Mouse (Mus musculus) activated CD4-positive, CD25-positive, alpha-beta regulatory T cell, adult 4 months (primary cell): Measurements from ENCODE around the gene Mgll. TPM values are rescaled to one million over a fixed set of nuclear protein-coding genes. Genes with fewer than 3 reads are reported as not detected.

ENCODE experiments used
- ATAC-seq: one replicate; pipeline ENCODE4 v1.8.0; 2017
- polyA plus RNA-seq, 2 experiments: library from polyadenylated mRNA; unstranded; fragments of 100-300 nt; shearing (Covaris generic); gene quantifications; one replicate each; pipeline ENCODE4 v1.2.1; 2017

The Mgll gene
- polyA plus RNA-seq, 2 experiments from 2014 or later: 0.53 to 0.75 TPM

GRCm38 (mm10) chr6:88718033-88718725 lies 6.0 kb upstream of the Mgll start:
- no peak for ATAC-seq

DNA sequence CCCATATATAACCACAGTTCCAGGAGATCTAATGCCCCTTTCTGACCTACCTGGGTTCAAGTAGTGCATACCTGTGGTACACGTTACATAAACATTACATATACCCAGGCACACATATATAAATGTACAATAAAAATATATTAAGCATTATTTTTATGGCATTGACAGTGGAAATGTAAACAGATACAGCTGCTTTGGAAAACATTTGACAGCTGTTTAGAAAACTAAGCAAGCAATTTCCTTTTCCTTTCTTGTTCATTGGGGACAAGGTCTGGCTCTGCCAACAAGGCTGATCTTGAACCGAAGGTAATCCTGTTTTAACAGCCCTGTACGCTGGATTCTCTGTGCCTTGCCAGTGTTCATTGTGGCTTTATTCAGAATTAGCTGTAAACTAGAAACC lies 3.2 kb upstream of the Mgll start:
- no peak for ATAC-seq

GRCm38 (mm10) chr6:88722906-88723305 lies 1.3 kb upstream of the Mgll start:
- ATAC-seq: no peak

DNA sequence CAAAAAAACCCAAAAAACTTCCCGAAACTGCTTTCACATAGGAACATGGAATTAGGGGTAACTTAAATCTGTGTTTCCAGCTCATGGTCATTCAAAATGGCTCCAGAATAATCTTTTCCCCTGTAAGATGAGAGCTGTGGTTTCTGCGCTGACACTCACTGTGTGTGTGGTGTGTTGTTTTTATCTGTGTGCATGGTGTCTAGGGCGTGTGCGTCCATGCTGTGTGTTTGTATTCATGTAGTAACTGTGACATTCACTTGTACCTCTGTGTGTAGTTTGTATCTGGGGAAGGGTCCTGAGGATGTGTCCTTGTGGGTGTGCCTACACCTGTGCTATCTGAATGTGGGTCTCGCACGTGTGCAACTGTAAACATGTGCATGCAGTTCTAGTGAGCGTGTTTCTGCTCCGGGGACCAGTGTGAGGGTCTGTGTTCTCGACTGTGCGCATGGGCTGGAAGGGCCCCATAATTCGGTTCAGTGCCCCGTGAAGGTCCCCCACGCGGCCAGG lies 353 bp upstream of the Mgll start:
- no peak for ATAC-seq

GRCm38 (mm10) chr6:88725590-88725989 lies 1.4 kb downstream of the Mgll start:
- ATAC-seq: no peak

- no peak for ATAC-seq
Observed at GRCm38 (mm10) chr6:88726252-88727211, 2.3 kb downstream of the Mgll start.

- ATAC-seq: no peak
Observed at GRCm38 (mm10) chr6:88727490-88727889, 3.3 kb downstream of the Mgll start.

DNA sequence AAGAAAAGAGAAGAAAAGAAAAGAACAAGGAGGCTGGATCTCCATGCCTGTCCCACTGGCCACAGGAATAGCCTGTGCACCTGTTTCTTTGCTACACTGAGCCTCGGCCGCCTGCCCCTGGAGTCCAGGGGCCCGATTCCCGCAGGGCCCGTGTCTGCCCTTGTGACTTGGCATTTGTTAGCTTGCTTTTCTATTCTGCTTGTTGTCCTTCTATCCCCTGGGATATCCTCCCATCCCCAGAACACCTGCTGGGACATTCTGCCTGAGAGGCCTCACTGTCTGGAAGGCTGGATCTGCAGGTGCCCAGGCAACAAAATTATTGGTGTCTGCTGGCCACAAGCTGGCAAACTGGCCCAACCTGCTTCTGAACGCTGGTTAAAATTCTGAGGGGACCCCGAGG lies 3.8 kb downstream of the Mgll start:
- ATAC-seq: no peak

DNA sequence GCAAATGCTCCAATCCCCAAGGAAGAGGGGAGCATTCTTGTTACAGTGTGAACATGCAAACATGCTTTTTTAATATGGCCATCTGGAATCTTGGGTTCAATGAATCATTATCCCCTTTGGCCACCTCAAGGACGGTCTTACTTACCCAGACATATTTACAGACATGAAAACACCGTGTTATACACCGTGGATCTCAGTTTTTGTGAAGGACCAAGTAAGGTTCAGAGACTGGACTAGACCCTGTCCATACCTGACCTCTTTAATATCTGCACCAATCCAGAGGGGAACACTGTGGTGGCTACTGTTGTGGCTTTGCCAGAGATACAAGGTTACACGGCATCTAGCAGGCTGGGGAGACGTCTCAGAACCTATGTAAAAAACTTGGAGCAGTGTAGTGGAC lies 4.3 kb downstream of the Mgll start:
- ATAC-seq: no peak

DNA sequence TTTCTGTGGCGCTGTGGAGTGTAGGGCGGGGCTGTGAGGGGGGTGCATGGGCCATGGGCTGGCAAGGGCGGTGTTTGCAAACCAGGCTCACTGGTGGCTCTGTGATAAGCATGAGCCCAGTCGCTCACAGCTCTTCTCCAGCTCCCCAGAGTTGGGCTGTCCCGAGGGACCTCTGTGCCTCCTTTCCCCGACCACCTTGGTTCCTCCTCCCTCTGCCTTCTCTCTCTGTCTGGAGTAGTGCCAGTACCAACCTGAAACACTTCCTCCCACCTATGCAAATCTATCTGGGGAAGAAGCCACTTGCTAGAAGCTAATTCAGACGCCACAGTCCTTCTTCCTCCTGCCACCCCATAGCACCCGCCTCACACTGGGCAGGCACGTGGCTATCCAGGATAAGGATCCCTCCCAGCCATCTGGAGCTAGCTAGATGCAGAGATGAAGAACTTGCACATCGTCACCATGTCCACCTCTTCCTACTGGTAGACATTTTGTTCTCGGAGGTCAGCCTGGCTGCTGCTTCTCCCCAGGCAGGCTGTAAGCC lies 7.1 kb downstream of the Mgll start:
- ATAC-seq: no peak

- no peak for ATAC-seq
Observed at GRCm38 (mm10) chr6:88731991-88732390, 7.8 kb downstream of the Mgll start.

DNA sequence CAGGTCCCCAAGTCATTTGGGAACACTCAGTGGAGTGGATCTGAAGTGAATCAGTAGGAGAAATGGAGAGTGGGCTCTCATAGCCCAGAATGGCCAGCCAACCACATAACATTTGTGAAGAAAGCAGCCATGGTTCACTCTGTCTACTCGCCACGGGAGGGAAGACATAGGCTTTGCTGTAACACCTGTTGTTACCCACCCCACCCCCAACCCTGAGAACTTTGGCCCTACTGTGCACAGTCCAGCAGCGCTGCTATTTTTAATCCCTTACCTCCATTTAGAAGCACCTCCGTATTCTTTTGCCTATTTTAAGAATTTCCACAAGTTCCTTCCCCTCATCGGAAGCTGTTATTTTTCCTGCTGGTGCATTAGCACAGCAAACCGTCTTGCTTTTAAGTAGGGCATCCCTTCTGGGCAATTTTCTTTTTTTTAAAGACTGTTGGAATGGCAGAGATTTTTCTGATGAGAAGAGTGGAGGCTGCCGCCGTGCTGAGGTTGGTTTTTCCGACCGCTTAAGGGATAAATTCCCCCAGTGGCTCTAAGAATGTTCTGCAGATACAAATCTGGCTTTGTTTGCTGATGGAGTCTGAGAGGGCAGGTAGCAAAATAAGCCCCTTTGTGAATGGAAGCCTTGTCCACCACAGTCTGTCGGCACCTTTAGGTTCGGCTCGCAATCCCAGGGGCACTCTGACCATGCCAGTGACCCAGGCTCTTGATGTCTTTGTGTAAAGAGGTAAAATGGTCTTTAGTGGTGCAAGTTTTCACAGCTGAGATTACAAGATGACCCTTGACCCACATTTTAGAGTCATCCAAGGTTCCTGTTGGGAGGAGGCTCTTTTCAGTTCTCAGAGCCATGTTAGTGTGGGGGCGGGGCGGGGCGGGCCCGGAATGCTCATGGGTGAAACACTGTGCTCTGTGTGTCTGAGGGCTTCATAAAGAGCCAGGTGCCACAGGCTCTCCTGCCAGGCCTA lies 8.7 kb downstream of the Mgll start:
- no peak for ATAC-seq

- ATAC-seq: no peak
Observed at GRCm38 (mm10) chr6:88736337-88736736, 12.1 kb downstream of the Mgll start.

DNA sequence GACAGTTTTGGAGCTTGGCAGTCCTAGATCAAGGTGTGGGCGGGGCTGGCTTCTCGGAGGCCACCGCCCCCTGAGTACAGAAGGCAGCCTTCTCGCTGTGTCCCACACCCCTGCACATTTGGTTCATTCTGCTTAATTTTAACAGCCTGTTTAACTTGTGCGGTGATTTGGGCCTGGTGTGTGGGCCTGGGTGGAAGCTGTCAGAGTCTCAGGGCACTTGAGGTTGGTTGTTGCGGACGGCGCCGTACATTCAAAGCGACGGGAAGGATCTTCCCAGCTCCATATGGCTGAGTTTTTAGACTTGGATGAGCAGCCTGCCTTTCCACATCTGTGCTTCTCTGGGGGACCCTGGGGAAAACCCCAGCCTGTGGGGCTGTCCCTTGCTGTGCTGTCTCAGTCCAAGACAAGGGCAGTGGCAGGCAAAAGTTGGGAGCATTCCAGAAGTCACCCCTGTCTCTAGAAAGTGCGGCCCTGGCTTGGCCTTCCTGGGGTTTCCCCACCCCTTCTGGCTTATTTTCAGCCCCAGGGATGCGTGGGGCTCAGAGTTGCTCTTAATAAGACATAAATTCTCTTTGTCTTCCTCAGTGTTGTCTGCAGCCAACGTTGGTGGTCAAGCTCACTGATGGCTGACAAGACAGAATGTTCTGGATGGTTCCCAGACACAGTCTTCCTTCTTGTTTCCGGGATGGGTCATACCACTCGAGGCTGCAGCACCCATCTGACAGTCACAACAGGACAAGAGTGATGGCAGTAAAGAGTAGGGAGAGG lies 12.7 kb downstream of the Mgll start:
- ATAC-seq: no peak

DNA sequence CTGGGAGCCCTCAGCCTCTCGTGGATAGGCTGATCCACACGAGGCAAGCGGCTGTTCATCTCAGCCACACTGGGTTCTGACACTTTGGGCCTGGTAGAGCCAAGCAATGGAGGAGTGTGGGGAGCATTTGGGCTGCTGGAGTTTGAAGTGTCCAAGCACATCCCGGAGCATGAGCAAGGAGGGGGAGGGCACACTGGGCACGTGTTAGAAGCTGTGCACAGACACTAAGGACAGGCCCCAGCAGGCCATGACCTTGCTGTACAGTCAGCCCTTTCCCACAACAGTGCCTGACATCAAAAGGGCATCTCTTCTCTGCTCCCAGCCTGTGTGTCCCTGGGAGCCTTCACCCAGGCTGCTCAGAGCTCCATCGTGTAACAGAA lies 13.3 kb downstream of the Mgll start:
- ATAC-seq: no peak

- ATAC-seq: no peak
Observed at GRCm38 (mm10) chr6:88741041-88741440, 16.8 kb downstream of the Mgll start.

GRCm38 (mm10) chr6:88741791-88742190 lies 17.6 kb downstream of the Mgll start:
- ATAC-seq: no peak

DNA sequence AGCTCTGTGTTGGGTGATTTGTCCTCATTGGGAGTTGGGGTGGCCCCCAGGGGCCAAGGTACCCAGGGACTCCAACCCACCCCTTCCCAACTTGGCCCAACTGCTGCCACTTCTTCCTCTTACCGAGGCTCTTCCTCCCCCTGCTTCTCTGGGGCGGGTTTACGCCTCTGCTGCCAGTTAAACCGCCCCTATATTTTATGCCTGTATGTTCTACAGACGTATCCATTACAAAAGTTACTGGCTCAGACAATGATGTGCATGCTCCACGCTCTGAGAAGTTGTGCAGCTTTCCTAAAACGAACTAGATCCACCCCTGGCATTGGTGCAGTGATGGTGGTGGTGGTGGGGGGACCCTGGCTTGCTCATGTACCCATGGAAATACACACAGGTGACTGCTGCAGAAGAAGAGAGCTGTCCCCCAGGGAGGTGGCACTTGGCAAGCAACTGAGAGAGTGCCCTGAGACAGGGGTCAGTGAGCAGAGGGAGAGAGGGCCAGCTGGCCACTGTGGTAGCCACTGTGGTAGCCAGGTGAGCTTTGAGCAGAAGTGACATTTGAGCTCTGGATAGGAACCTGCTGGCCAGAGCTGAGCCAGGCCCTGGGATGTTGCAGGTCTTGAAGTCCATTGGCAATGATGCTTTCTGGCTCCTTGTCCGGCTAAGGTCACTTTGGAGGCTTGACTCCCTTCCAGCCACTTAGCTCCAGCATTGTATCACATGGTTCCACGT lies 18.2 kb downstream of the Mgll start:
- ATAC-seq: no peak

DNA sequence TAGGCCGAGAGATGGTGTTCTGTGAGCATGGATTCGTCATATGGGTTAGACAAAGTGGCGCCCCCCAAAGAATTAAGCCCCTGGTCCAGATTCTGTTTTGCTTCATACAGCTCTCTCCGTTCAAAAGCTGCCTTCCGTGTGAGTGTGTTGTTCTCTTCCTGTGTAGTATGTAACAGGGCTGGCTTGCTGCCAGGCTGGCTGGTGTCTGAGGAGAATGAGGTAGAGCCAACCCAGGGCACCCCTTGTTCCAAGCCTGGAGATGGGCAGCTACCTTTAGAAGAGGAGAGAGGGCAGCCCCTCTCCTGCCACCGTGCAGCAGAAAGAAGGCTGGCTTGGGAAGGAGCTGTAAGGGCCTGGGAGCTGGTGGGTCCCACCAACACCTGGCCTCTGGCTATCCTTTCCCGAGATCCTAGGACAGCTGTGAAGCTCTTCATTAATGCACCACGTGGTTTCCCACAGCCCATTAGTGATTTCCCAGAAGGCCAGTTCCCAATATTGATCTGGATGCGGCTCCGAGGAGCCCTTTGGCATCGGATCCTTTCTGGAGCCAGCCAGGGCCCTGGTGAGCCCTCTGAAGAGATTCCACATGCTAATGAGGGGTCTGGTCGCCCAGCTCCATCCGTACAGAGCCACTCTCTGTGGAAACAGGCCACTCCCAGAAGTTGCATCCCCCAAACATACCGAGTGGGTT lies 19.5 kb downstream of the Mgll start:
- ATAC-seq: no peak

DNA sequence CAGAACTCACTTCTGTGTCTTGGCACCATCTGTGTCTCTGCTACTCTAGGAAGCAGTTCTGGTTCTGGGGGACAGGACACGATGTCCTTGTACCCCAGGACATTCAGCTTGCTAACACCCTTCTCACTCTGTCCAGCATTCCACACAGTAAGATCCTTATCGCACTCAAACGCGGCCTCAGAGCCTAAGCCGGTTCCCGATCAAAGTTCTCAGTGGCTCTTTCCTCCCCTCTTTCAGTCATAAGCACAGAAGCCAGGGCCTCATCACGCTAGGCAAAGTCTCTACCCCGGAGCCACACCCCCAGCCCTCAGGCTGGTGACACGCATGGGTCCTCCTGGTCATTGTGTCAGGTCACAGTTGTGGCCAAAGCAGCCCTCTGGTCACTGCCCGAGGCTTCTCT lies 20.8 kb downstream of the Mgll start:
- no peak for ATAC-seq
